Mouse (Mus musculus) heart, adult 9 months (tissue): ENCODE measurements around the gene Hpf1.

Experiments used
- DNase-seq, 2 experiments: peaks; one replicate each; pipeline ENCODE4 v3.0.0; 2022; ENCODE audit warnings: low spot score in 2 of 2

The Hpf1 gene

GRCm38 (mm10) chr8:60895878-60896277, 5.7 kb downstream of the Hpf1 start:
- peak in 1 of 2 experiments; percentile 8 for DNase-seq

GRCm38 (mm10) chr8:60900147-60900546, 9.9 kb downstream of the Hpf1 start:
- peak; percentile 41 to 63 for DNase-seq

GRCm38 (mm10) chr8:60912081-60912480, 21.9 kb downstream of the Hpf1 start:
- DNase-seq, result no peak

GRCm38 (mm10) chr8:60912554-60912953, 22.3 kb downstream of the Hpf1 start:
- DNase-seq, result no peak

- no peak for DNase-seq
These were observed 28.9 kb downstream of the Hpf1 start for GRCm38 (mm10) chr8:60919069-60919468.

GRCm38 (mm10) chr8:60920176-60920575, 30.0 kb downstream of the Hpf1 start:
- no peak for DNase-seq

GRCm38 (mm10) chr8:60933617-60934016, 43.4 kb downstream of the Hpf1 start:
- DNase-seq, result no peak

- DNase-seq, result no peak
These were observed 48.7 kb downstream of the Hpf1 start for GRCm38 (mm10) chr8:60938717-60939424.

GRCm38 (mm10) chr8:60942867-60943266, 52.6 kb downstream of the Hpf1 start:
- no peak for DNase-seq

- no peak for DNase-seq
These were observed 57.3 kb downstream of the Hpf1 start for GRCm38 (mm10) chr8:60947503-60947902.

- peak in 1 of 2 experiments; percentile 17 for DNase-seq
These were observed 59.6 kb downstream of the Hpf1 start for GRCm38 (mm10) chr8:60949859-60950258.

GRCm38 (mm10) chr8:60951271-60951670, 61.1 kb downstream of the Hpf1 start:
- DNase-seq, result no peak

GRCm38 (mm10) chr8:60951757-60952156, 61.5 kb downstream of the Hpf1 start:
- DNase-seq, result no peak

GRCm38 (mm10) chr8:60952803-60953202, 62.6 kb downstream of the Hpf1 start:
- DNase-seq, result no peak

GRCm38 (mm10) chr8:60954281-60955014, 64.2 kb downstream of the Hpf1 start:
- peak; percentile 89 to 90 for DNase-seq

GRCm38 (mm10) chr8:60956847-60957246, 66.6 kb downstream of the Hpf1 start:
- no peak for DNase-seq
